Mouse (Mus musculus): ENCODE results near the gene Adh1.

GRCm38 (mm10) chr3:138302676-138303075 is 41.9 kb downstream of the Adh1 start:
- TF ChIP-seq CTCF (IDR thresholded peaks at IDR 0.05; ENCODE audit: low read depth) (no peak), EP300 (IDR thresholded peaks at IDR 0.05; ENCODE audit: low read depth) (no peak)

Data from liver, embryonic 14.5 days (tissue).